Comparison of ENCODE assay signal across 8 mouse cellular contexts in genomic region chr4:52438886-52439664, GRCm38 (mm10). TPM values are rescaled to one million over a fixed set of nuclear protein-coding genes. Genes with fewer than 3 reads are reported as not detected.
DNase-seq lines count a peak whose midpoint lies in the region; ATAC-seq and TF ChIP-seq lines count a peak whose summit lies in the region.

Gene Smc2 (plus strand): TSS chr4:52439243.

- H3K36me3 ChIP-seq in kidney, embryonic 14.5 days (ENCODE audit: control insufficient read depth, insufficient read depth, low read length) = peaks cover 22% of the 10 kb centered on the region
- peaks cover 19% of the 10 kb centered on the region for H3K36me3 ChIP-seq in limb, embryonic 15.5 days

- no peaks in the 10 kb centered on the region for H3K9me3 ChIP-seq in kidney, embryonic 14.5 days (ENCODE audit: control insufficient read depth, low read length)
- H3K9me3 ChIP-seq in limb, embryonic 15.5 days = no peaks in the 10 kb centered on the region

- TF ChIP-seq POLR2A in bone marrow macrophage, adult 2 months (IDR thresholded peaks at IDR 0.05; ENCODE audit: borderline replicate concordance, low read depth, low read length) = no peak
- peak; percentile 64 for TF ChIP-seq POLR2A in embryonic fibroblast, embryonic 13.5 days (IDR thresholded peaks at IDR 0.05; ENCODE audit: low read depth, low read length)

- under 1% methylated on average over 53 of the region's 53 CpGs for WGBS in kidney, embryonic 14.5 days
- WGBS in limb, embryonic 15.5 days = under 1% methylated on average over 53 of the region's 53 CpGs

- peak within 1 kb of the TSS; percentile 74 for H3K9ac ChIP-seq in kidney, embryonic 14.5 days (ENCODE audit: low read depth, low read length)
- peak within 1 kb of the TSS; percentile 57 for H3K9ac ChIP-seq in limb, embryonic 15.5 days

- ATAC-seq in kidney, embryonic 14.5 days (ENCODE audit: low FRiP score, low TSS enrichment) = peak; percentile 100
- ATAC-seq in limb, embryonic 15.5 days (ENCODE audit: insufficient number of reproducible peaks, low FRiP score, low TSS enrichment, low read depth) = peak; percentile 98

- peak within 1 kb of the TSS; percentile 96 for H3K4me3 ChIP-seq in bone marrow macrophage, adult 2 months (ENCODE audit: insufficient read depth, low read length)
- H3K4me3 ChIP-seq in embryonic fibroblast, embryonic 13.5 days (ENCODE audit: insufficient read depth, low read length) = peak within 1 kb of the TSS; percentile 90
- peak within 1 kb of the TSS; percentile 93 for H3K4me3 ChIP-seq in kidney, embryonic 14.5 days (ENCODE audit: low read length)
- H3K4me3 ChIP-seq in limb, embryonic 15.5 days = peak within 1 kb of the TSS; percentile 89

- H3K27me3 ChIP-seq in kidney, embryonic 14.5 days (ENCODE audit: control insufficient read depth, insufficient read depth, low read length) = no peaks in the 10 kb centered on the region
- no peaks in the 10 kb centered on the region for H3K27me3 ChIP-seq in limb, embryonic 15.5 days

- peak within 1 kb of the TSS; percentile 66 for H3K4me2 ChIP-seq in kidney, embryonic 14.5 days (replicated peaks; ENCODE audit: low read depth, low read length)
- H3K4me2 ChIP-seq in limb, embryonic 15.5 days = peak within 1 kb of the TSS; percentile 69

- H3K4me1 ChIP-seq in bone marrow macrophage, adult 2 months (ENCODE audit: control insufficient read depth, insufficient read depth, low read length) = peaks cover 3% of the 10 kb centered on the region; the same call in 1 of the 2 replicates
- H3K4me1 ChIP-seq in embryonic fibroblast, embryonic 13.5 days (ENCODE audit: control insufficient read depth, insufficient read depth, low read length) = no peaks in the 10 kb centered on the region
- peaks cover 5% of the 10 kb centered on the region; the same call in 1 of the 2 replicates for H3K4me1 ChIP-seq in kidney, embryonic 14.5 days (ENCODE audit: control insufficient read depth, insufficient read depth, low read length)
- 0 out of 2 replicates have a peak, but pooled peaks cover 3% of the 10 kb centered on the region for H3K4me1 ChIP-seq in limb, embryonic 15.5 days

- peak within 1 kb of the TSS; percentile 74 for H3K27ac ChIP-seq in bone marrow macrophage, adult 2 months (ENCODE audit: insufficient read depth, low read depth, low read length)
- peak within 1 kb of the TSS; percentile 15; the same call in 1 of the 2 replicates for H3K27ac ChIP-seq in embryonic fibroblast, embryonic 13.5 days (ENCODE audit: insufficient read depth, low read length)
- peak within 1 kb of the TSS; percentile 63; the same call in 1 of the 2 replicates for H3K27ac ChIP-seq in kidney, embryonic 14.5 days (ENCODE audit: low read depth, low read length)
- H3K27ac ChIP-seq in limb, embryonic 15.5 days = peak within 1 kb of the TSS; percentile 89

- peak; percentile 97 for DNase-seq in A20 (ENCODE audit: low read depth, low spot score)
- DNase-seq in heart, adult 9 months (ENCODE audit: low spot score in 2 of 2) = peak; percentile 89 to 95
- peak; percentile 70 to 85 for DNase-seq in monocyte, adult 2 months (ENCODE audit: low read depth in 1 of 2, low spot score in 2 of 2)
- peak; percentile 92 to 95 for DNase-seq in spleen, postnatal 36 days (ENCODE audit: low spot score in 2 of 2)

- no peak for TF ChIP-seq CTCF in bone marrow macrophage, adult 2 months (IDR thresholded peaks at IDR 0.05; ENCODE audit: low read depth, low read length)
- TF ChIP-seq CTCF in embryonic fibroblast, embryonic 13.5 days (IDR thresholded peaks at IDR 0.05; ENCODE audit: borderline replicate concordance, insufficient read depth, low read length) = no peak

RNA-seq across cellular contexts. Expression of gene Smc2, which starts in this region (rescaled TPM):
- polyA plus RNA-seq in bone marrow macrophage, adult 2 months (2012; ENCODE audit: insufficient read depth, insufficient read length, missing spikeins) = 33.8 and 34.6 TPM in 2 replicates
- 46.8 and 65.6 TPM in 2 replicates for polyA plus RNA-seq in embryonic fibroblast, embryonic 13.5 days (2011; ENCODE audit: insufficient read length, low read depth, missing spikeins)
- 235 and 236 TPM in 2 replicates for polyA plus RNA-seq in kidney, embryonic 14.5 days (2014; fragmentation: Nextera tagmentation; extraction: Ambion mirVana)
- 151 and 165 TPM in 2 replicates for polyA plus RNA-seq in limb, embryonic 15.5 days (2015; fragmentation: Nextera tagmentation; extraction: Ambion mirVana)

Comparison
In these comparisons a context has a peak if more than half of its experiments do, and no peak if none do; other contexts are left out.
1. Peak in every context shown above with its lines: DNase-seq, ATAC-seq, H3K4me3 ChIP-seq and H3K27ac ChIP-seq.
2. H3K27ac ChIP-seq: peak in every context shown above with its lines; median percentile 89 in limb, embryonic 15.5 days; 74 in bone marrow macrophage, adult 2 months; 63 in kidney, embryonic 14.5 days; 15 in embryonic fibroblast, embryonic 13.5 days.